Mouse (Mus musculus) mesoderm, embryonic 11.5 days (tissue): Measurements from ENCODE around the gene Them7.

Experiments used
- DNase-seq: peaks from one replicate; pipeline ENCODE4 v3.0.0-alpha.2; 2012; ENCODE audit warnings: low read depth, low spot score

Them7 gene

DNA sequence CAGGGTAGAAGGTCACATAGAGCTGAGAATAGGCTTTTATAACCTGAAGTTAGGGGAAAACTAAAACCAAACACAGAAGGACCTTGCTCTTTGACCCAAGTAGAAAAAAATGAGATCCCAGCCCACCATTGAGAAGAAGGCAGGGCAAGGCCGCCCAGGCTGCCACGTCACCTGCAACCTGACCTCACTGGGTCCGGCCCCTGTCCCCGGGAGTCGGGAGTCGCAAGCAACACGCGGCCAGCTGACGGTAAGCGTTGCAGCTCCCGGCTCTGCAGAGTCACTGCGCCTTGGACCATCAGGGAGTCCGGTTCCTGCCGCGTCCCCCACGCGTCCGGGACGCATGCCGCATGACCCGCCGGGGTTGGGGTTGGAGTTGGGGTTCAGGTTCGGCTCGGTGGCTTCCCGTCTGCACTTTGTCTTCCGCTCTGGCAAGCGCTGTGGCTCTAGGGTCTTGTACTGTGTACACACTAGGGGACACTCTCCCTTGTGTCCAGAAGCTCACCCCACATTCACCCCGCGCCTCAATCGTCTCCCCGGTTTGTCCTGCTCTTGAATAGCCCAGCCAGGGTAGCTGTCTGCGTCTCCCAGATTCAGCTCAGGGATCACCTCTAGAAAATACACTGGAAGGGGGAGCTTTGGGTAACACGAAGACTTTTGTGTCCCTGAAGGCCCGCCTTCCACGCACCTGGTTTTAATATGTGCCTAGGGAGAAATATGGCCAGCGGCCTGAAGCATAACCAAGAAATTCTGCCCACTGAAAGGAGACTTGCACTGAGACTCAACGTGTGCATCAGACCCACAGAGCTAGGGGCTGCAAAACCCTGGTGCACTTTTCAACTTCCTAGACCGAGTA, at the start of gene Them7:
TSS of gene Them7 (plus strand) at position 187 of the 853 bp plus-strand sequence.
- DNase-seq: no peak

DNA sequence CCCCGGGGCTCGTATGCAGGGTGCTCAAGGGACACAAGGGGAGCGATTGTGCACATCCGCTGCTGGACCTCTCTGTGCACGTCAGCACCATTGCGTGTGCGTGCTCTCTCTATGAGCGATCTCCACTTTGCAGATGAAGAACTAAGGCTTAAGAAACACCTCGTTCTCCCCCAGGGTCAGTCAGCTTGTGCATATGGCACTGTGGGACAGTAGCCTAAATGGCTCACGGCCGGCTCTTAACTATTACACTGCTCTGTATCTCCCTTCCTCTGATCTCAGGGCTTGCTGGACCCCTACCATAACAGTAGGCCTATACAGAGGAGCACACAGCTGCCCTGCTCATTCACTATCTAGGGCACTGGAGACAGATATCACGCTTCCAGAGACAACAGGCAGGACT, 45.2 kb upstream of the Them7 start:
- no peak for DNase-seq

DNA sequence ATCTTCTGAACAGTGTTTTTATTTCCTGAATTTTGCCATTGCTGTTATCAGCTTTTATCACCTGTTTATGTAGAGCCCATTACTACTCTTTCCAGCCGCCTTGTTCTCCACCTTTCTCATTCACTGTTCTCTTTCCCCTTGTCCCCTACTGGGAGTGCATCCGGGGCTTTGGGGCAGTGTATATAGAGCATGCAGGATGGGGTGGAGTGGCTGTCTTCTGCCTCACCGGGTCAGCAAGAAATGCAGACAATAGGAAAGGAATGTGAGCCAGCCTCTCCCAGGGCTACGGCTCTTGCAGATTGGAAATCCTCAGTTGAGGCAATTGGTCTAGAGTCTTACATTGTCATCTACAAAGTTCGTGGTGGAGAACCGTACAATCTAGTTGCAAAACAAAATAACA, 41.6 kb upstream of the Them7 start:
- DNase-seq: peak; percentile 18

DNA sequence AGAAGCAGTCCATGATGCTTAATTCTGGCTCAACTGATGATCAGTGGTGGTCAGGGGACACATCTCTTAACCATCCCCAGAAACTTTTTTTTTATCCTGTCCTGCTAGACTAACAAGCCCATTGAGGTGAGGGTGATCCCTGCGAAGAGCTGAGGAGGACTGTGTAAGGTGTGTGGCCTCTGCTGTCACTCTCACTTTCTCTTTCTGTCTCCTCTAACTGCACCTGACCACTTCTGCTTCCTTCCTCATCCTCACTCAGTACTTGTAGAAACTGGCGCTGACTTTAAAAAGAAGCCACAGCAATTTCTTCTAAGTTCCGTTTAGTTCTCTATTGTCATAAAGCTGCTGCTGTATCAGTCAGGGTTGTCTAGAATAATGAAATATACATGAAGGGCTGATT, 39.0 kb upstream of the Them7 start:
- DNase-seq: no peak

DNA sequence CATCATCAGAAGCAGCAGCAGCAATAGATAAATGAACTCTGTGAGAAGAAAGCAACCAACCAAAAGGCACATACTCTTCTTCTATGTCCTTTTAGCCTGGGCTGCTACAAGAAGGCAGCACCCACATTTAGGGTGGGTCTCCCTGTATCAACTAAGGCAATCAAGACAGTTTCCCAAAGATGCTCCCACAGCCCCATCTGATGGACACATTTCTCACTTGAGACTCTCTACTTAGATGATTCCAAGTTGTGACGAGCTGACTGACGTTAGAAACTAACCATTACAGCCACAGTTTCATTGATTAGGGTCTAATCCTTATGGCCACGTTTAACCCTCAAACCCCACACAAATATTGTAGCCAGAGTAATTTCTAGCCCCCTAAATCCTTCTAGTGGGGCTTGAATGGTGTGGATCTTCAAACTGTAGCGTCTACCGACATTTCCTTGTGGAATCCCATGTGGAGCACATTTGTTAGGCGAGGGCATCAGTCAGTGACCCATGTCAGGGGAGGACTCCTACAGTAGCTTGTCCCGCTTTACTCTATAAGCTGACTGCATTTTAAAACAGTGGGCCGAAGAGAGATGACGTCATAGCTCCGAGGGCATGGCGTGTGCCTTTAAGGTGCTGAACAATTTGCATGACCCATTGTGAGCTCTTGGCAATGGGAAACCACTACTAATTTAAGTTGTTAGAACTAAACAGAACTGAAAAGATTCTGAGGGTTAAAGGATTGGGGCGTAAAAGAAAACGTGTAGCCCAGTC, 38.2 kb upstream of the Them7 start:
- DNase-seq: no peak

DNA sequence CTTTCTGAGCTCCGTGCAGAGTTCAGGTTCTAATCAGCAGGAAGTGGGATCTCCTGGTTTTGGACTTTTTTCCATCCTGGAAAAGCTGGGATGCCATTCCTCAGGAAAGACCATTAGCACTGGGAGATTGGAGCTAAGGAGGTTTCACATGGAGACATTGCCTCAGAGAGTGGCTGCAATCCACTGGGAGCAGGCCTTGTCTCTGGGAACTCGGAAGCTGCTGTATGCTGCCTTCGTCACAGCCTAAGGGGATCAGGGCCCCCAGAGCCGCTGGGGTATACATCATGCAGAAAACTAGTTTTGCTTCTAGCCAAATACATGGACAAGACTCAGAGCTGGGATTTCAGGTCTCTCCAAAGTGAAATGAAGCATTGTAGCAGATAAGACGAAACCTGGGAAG, 37.5 kb upstream of the Them7 start:
- no peak for DNase-seq

DNA sequence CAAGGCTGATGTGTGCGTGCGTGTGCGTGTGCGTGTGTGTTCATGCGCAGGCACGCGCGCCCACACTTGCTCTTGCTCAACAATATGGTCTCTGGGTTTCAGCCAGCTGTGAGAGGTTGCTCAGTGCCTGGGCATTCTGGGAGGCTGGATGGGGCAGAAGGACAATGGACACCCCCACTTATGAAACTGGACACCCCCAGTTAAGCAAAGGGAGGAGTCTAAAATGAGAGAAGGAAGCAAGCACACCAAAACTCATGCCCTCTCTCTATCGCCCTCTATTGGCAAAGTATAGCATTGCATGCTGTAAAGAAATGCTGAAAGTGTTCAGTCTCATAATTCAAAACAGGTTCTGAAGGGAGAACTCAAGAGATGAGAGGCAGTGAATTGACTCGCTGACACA, 35.9 kb upstream of the Them7 start:
- peak; percentile 49 for DNase-seq

DNA sequence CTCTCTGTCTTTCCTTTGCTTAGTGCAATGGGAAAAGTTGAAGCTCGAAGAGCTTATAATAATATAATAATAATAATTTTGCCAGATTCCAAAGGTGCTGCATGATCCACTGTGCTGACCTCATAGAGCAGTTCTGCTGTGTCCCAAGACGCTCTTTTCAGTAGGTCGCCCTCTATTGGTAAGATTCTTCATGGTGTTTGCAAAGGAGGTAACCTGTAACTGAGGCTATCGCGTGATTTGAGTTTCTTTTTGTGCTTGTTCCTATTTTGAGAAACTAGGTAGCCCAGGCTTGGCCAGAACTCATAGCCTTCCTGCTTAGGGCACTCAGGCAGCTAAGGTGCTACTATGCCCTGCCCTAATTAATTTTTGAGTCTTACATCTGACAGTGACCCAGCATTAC, 34.8 kb upstream of the Them7 start:
- DNase-seq: peak; percentile 43

DNA sequence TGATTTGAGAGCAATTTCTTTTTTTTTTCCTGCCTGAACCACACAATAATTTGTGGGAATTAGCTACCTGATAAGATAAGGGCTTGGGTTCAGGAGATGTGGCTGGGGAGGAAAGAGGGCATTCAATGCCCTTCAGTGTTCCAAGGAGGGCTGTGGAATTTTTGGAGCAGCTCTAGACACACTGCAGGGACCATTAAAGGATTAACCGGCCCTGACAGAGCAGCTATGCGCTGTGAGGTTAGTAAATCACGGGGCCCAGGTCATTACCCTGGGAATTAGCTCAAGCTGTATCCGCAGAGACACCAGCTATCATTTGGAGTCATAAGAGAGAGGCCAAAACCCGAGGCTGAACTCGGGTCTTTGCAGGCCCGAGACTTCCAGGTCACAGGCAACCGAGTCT, 24.0 kb upstream of the Them7 start:
- peak; percentile 69 for DNase-seq

DNA sequence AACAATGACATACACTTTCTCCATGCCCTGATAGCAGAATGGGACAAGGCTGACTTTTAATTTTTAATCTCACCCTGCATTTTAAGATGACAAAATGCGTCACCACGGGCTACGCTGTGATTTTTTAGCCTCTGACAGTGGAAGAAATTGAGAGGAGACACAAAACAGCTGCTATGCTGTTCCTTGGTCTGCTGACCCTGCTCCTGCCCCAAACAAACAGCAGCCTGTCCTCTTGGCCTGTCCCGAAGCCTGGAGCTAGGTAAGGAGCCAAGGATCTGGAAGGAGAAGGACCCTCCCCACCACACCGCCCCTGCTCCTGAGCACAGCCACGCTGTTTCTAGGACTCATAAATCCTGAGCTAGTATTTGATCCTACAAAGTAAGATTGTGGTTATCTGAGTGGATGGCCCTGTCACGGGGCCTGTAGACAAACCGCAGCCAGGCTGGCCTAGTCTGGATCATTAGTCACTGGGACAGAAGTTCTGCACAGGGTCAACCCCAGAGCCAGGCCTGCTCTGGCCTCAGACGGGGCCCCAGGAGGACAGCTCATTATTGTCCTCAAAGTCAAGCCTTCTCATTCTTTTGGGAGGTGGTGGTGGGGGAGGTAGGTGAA, 17.5 kb upstream of the Them7 start:
- DNase-seq: peak; percentile 50

DNA sequence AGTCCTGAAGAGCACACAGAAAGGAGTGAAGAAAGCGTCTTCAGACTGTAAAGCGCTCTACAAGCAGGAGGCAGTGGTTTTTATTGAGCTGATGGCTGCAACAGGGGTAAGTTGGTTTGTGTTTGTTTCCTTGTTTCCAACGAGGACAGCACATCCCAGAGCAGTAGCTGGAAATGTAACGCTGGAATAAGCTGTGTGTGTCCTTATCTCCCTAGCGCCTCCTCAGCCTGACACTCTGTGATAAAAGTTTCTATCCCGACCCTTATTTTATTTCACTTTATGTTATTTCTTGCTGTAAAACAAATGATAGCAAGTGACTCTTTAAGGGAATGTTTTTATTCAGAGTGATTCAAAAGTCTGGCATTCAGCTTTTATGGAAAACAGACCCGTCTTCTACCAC, 11.3 kb upstream of the Them7 start:
- no peak for DNase-seq

DNA sequence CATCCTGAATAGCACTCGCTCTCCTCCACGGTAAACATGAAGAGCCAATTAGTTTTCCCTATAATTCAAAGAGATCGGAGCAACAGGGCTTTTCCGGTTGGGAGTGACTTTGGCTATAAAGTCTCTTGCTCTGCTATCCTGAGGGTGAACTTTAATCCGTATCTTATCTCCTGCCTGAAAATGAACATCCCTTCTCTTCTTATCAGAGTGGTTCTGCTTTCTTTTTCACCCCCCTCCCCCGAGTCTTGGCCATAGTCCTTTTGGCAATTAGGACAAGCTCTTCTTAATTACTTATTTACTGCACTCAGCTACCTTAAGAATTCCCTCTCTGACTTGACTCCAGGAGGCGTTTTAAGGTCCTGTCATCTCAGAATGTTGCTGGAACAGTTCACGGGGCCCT, 8.2 kb upstream of the Them7 start:
- DNase-seq: no peak

DNA sequence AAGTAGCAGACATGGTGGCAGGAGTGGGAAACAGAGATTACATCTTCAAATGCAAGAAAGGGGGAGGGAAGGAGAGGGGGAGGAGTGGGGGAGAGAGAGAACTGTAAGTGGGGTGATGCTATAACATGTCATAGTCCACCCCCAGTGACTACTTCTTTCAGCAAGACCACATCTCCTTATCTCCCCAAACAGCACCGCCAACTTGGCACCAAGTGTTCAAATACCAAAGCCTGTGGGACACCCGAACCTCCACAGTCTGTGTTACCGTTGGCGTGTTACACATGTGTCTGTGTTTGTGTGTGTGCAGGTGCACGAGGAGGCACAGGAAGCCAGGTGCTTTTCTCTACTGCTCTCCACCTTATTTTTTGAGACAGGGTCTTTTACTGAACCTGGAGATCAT, 4.9 kb upstream of the Them7 start:
- DNase-seq: no peak

DNA sequence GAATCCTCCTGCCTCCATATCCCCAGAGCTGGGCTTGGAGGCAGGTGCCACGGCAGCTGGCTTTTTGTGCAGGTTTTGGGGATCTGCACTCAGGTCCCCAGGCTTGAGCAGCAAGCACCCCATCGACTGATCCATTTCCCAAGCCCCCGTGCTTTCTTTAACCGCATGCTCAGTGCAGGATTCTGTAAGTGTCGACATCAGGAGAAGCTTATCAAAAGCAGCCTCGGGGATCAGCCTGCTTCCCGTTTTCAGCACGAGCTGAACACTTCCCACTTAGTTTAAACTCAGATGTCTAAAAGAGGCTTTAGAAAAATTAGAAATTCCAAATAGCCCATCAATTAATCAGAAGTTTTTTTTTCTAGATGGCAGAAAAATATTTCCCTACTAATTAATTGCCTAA, 4.5 kb upstream of the Them7 start:
- DNase-seq: no peak

DNA sequence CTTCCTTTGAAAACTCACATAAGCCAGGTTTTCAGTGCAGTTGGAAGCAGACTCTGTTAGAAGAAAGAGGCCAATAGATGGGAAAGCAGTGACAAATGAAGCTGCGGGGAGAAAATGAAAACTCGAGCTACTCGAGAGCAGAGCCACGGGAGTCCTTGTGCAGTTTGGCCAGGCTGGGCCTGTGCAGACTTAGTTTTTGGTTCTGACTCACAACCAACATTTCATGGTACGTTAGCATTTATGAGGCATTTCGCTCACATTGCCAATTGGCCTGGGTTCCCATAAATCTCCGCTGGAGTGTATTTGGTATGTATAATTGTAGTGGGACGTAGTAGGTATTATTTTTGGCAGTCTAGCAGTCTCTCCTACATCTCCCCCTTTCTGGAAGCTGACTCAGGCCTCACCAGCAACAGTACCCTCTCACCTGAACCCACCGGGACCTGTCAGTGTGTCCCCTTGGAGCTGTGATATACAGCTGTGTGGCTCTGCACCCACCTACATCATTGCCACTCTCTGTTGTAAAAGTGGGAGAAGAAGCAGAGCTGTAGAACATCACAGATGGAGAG, 3.3 kb upstream of the Them7 start:
- no peak for DNase-seq

DNA sequence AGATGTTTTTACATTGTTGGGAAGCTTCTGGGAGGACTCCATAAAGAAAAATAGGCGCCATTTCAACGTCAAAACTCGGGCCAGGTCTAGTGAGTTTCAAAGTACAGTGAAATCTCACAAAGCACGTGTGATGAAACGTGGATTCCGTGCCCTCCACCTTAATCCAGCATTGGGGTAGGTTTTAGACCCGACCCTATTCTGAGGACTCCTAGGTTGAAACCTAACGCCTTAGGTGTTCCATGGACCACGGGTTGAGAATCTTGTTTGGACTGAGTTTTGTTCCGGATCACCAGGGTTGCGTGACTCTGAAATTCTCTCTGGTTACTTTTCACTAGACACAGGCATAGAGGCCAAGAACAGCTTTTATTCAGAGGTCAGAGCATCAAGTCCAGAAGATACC, 514 bp upstream of the Them7 start:
- DNase-seq: no peak

DNA sequence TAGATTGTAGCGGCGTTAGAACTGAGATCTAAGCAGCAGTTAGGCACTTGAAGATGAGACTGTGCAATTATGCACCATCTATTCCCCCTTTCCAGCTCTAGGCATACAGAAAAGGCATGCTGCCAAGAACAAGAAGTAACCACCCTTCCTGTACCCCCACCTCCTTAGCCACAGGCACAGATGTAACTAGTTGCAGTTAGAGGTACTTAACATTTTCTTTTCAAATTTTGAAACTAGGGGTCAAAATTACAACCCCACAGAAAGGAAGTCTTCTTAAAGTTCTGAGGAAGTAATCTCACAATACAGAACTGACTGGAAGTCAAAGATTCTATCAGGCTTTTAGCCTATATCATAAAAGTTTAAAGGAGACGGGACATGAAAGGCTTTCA, 861 bp downstream of the Them7 start:
- DNase-seq: no peak

DNA sequence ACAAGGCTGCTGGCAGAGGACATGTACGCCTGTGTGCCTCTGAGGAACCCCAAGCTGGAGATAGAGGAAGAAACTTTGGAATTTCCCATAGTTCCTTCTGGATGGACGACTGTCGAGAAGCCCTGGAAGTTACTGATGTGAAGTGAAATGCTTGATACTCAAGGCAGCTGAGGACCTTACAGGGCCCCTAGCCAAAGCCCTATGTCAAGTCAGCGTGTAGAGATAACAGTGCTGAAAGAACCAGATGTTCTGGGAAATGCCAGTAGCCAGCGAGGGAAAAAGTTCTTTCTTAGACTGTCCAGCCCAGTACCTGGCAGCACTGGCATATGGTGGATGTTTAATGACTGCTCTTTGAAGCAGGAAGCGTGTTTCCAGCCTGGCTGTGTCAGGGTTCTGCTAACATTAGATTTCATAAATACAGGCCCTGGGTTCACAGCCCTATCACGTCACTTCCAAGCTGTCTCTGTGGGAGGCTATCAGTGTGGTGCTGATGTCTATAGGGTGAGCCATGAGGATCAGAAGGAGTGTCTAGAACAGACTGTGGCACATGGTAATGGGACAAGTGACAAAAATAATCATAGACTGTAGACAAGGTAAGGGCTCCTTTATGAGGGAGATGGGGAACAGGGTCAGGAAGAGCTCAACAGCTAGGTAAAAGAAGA, 2.3 kb downstream of the Them7 start:
- no peak for DNase-seq

DNA sequence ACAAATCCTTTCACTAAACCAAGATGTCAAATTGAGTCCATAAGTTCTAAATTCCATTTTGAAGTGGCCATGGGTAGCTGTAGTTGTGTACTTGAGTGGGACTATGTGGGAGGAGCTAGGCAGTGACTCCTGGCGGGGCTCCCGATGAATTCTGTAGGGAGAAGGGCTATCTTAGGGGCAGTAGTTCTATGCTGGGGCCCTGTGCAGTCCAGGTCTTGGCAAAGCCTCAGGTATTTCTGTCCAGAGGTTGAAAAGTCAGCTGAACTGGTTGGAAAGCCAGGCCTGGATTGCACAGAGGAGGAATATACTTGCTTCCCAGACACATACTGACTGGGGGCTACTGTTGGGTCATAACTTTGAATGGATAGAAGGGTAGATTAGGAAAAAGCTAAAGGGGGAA, 4.3 kb downstream of the Them7 start:
- no peak for DNase-seq

DNA sequence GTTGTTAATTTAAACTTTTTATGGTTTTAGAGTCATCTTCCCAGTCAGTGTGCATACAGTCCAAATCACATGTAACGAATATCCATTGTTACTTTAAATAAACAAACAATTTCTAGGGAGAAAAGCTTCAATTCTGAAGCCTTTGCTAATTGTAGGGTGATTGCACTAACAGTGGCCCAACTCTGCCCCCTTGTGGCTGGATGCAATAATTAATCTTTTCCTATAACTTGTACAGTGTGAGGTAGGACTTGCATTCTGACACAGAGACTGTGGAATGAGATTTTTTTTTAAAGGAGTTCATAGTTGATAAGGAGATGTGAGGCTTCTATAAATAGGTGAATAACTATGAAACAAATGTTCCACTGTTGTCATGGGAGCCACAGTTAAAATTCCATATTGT, 6.2 kb downstream of the Them7 start:
- DNase-seq: peak; percentile 72

DNA sequence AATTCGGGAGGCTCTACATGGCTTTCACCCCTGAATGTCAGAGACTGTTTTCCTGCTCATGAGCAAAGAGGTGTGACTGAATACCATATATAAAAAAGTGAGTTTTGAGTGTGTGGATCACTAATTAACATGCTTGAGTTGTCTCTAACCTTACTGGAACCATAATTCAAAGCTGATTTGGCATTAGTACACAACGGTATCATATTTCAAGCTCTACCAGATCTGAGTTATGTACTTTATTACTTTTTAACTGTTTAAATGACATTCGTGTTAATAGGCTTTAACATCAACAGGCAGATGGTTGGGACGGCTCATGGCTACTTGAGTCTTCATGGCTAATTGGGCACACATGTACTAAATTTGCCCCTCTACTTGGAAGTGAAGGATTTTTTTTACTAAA, 8.3 kb downstream of the Them7 start:
- no peak for DNase-seq

DNA sequence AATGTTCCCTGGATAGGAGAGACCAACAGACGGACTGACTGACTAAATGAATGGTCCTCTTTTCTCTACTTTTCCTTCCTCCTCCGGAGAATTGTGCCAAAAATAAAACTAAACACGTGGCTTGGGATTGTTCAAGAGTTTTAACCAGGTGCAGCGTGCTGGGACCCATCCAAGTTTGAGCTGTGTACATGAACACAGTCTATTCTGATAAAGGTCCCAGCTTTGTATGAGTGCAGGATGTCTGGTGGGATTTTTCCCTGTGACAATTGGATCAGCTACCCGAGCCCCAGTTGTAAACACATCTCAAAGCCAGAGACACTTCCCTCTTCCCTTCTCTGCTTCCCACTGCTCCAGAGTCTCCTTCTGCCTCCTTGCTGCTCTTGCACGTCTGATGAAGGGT, 10.2 kb downstream of the Them7 start:
- no peak for DNase-seq
